Mouse (Mus musculus) liver, embryonic 14.5 days (tissue): ENCODE measurements around the gene Cdh13.

Experiments
- CTCF ChIP-seq: IDR thresholded peaks from 2 replicates; pipeline ENCODE4 v1.5.1; 2016; ENCODE audit warnings: antibody characterized with exemption, low read depth, control low read depth
- EP300 ChIP-seq: IDR thresholded peaks from 2 replicates; pipeline ENCODE4 v1.6.1; 2016; ENCODE audit warnings: antibody characterized with exemption, low read depth

DNA sequence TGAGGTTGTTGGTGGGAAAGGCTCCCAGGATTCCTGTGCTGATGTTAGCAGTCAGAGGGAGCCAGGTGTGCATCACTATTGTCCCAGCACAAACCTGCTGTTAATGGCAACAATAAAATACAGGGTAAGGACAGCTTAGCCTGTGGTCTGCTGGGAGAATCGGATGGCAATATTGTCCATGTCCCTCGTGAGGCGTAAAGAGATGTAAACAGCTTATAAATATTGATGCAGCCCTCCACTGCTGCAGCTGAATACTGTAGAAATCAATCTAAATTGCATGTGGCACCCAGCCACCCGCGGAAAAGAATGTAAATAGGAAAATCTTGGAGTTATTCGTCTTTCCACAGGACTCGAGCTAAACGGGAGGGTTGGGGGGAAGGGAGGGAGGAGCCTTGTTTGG lies 844.3 kb downstream of the Cdh13 start:
- no peak for TF ChIP-seq CTCF
- TF ChIP-seq EP300, result no peak
